Mouse (Mus musculus) intestine, embryonic 15.5 days (tissue): ENCODE data around the gene H2-DMb2. TPM values are rescaled to one million over a fixed set of nuclear protein-coding genes. Genes with fewer than 3 reads are reported as not detected.

Source experiments
- ATAC-seq: fragments of 200-750 bp; cut with Nextera tagmentation; 2 replicates; pipeline ENCODE4 v1.8.0; 2017; ENCODE audit warnings: moderate TSS enrichment, moderate library complexity
- H3K27ac ChIP-seq: fragments of 300-500 bp; sonication (generic); 2 replicates; pipeline ENCODE4 v1.5.1; 2015; ENCODE audit warnings: mild to moderate bottlenecking, inconsistent platforms
- H3K27me3 ChIP-seq: fragments of 300-500 bp; sonication (generic); replicated peaks from 2 replicates; pipeline ENCODE4 v1.6.1; 2015; ENCODE audit warnings: inconsistent platforms
- H3K36me3 ChIP-seq: fragments of 300-500 bp; sonication (generic); 2 replicates; pipeline ENCODE4 v1.6.1; 2015; ENCODE audit warnings: inconsistent platforms
- H3K4me1 ChIP-seq: fragments of 300-500 bp; sonication (generic); replicated peaks from 2 replicates; pipeline ENCODE4 v1.6.1; 2015; ENCODE audit warnings: inconsistent platforms
- H3K4me2 ChIP-seq: fragments of 300-500 bp; sonication (generic); replicated peaks from 2 replicates; pipeline ENCODE4 v1.6.1; 2015; ENCODE audit warnings: mild to moderate bottlenecking, inconsistent platforms
- H3K4me3 ChIP-seq: fragments of 300-500 bp; sonication (generic); replicated peaks from 2 replicates; pipeline ENCODE4 v1.5.1; 2015; ENCODE audit warnings: inconsistent platforms
- H3K9ac ChIP-seq: fragments of 300-500 bp; sonication (generic); 2 replicates; pipeline ENCODE4 v1.6.1; 2015; ENCODE audit warnings: inconsistent platforms
- H3K9me3 ChIP-seq: fragments of 300-500 bp; sonication (generic); 2 replicates; pipeline ENCODE4 v1.6.1; 2016; ENCODE audit warnings: inconsistent platforms
- WGBS: fragments of 180-500 bp; shearing (Covaris S2); methylation state at CpG from one replicate; pipeline ENCODE4 v1.1.7; 2015; 5-methylcytosine and 5-hydroxymethylcytosine counted together
- polyA plus RNA-seq: library from polyadenylated mRNA; unstranded; fragments of >200 nt; fragmentation: Nextera tagmentation; extraction: Ambion mirVana; gene quantifications from 2 replicates; pipeline ENCODE4 v1.2.1, GENCODE M21; 2015

H2-DMb2 gene
- polyA plus RNA-seq, 1 experiment from 2014 or later: 0.83 TPM

DNA sequence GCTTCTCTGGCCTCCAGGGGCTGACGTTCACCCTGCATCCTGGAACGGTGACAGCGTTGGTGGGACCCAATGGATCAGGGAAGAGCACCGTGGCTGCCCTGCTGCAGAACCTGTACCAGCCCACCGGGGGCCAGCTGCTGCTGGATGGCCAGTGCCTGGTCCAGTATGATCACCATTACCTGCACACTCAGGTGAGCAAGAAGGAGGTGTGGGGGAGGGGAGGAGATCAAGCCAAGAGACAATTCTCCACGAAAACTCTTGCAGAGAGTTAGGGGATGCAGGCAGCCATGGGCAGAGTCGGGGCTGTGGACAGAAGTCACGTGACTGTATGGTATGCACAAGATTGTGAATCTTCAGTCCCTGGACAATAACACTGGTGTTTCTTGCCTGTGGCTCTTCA lies 50.4 kb downstream of the H2-DMb2 start:
- Histone ChIP-seq H3K27ac (no peak overlapping the region), H3K4me2 (no peak overlapping the region), H3K4me1 (peaks cover 11% of the 10 kb centered on the region), H3K36me3 (no peaks in the 10 kb centered on the region), H3K9ac (no peak overlapping the region), H3K4me3 (no peak overlapping the region), H3K9me3 (no peaks in the 10 kb centered on the region), H3K27me3 (peaks cover 48% of the 10 kb centered on the region)
- no peak for ATAC-seq
- WGBS: 50% methylated on average over 8 of the region's 8 CpGs

DNA sequence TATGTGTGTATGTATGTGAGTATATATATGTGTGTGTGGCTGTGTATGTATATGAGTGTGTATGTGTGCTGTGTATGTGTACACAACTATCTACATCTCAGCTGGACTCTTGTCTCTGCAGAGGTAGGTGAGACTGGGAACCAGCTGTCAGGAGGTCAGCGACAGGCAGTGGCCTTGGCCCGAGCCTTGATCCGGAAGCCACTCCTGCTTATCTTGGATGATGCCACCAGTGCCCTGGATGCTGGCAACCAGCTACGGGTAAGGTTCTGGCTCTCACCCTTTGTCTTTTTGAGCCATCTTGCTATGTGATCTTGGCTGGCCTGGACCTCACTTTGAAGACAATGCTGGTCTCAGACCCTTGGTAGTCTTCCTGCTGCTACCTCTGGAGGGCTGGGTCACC lies 51.6 kb downstream of the H2-DMb2 start:
- no peak overlapping the region for H3K4me2 ChIP-seq
- H3K27me3 ChIP-seq: peaks cover 55% of the 10 kb centered on the region
- 81% methylated on average over 4 of the region's 4 CpGs for WGBS

GRCm38 (mm10) chr17:34196491-34196890 lies 53.4 kb downstream of the H2-DMb2 start:
- peaks cover 55% of the 10 kb centered on the region for H3K27me3 ChIP-seq
- peaks cover 11% of the 10 kb centered on the region for H3K4me1 ChIP-seq
- H3K27ac ChIP-seq: no peak overlapping the region
- H3K9me3 ChIP-seq: no peaks in the 10 kb centered on the region
- no peak overlapping the region for H3K9ac ChIP-seq
- no peak overlapping the region for H3K4me3 ChIP-seq
- ATAC-seq: no peak
- 36% methylated on average over 12 of the region's 12 CpGs for WGBS
- no peak overlapping the region for H3K4me2 ChIP-seq
- no peaks in the 10 kb centered on the region for H3K36me3 ChIP-seq

More for the DNA sequence above, 51.6 kb downstream of the H2-DMb2 start:
- ATAC-seq: no peak
- Histone ChIP-seq H3K36me3 (no peaks in the 10 kb centered on the region), H3K9ac (no peak overlapping the region), H3K4me3 (no peak overlapping the region), H3K4me1 (peaks cover 11% of the 10 kb centered on the region), H3K27ac (no peak overlapping the region), H3K9me3 (no peaks in the 10 kb centered on the region)

- Histone ChIP-seq H3K27ac (no peak within 1 kb of the TSS), H3K9ac (peak within 1 kb of the TSS; percentile 29), H3K4me2 (peak within 1 kb of the TSS; percentile 92), H3K9me3 (no peaks in the 10 kb centered on the region), H3K4me1 (peaks cover 11% of the 10 kb centered on the region), H3K4me3 (peak within 1 kb of the TSS; percentile 39), H3K27me3 (peaks cover 50% of the 10 kb centered on the region), H3K36me3 (no peaks in the 10 kb centered on the region)
- WGBS: 6% methylated on average over 41 of the region's 41 CpGs
- peak; percentile 94 for ATAC-seq
These were observed 54.1 kb downstream of the H2-DMb2 start, which contains the start of gene Psmb8 for GRCm38 (mm10) chr17:34196941-34197894. Psmb8 (plus strand) TSS chr17:34197721.

- Histone ChIP-seq H3K27me3 (peaks cover 42% of the 10 kb centered on the region), H3K4me2 (peak overlapping the region; percentile 92), H3K4me3 (peak overlapping the region; percentile 39), H3K9ac (peak overlapping the region; percentile 29), H3K36me3 (no peaks in the 10 kb centered on the region), H3K27ac (no peak overlapping the region), H3K9me3 (no peaks in the 10 kb centered on the region), H3K4me1 (peaks cover 10% of the 10 kb centered on the region)
- 3% methylated on average over 32 of the region's 32 CpGs for WGBS
- ATAC-seq: peak; percentile 66
These were observed 54.9 kb downstream of the H2-DMb2 start for GRCm38 (mm10) chr17:34197904-34198520.

GRCm38 (mm10) chr17:34198521-34198912 lies 55.4 kb downstream of the H2-DMb2 start:
- no peak overlapping the region for H3K27ac ChIP-seq

DNA sequence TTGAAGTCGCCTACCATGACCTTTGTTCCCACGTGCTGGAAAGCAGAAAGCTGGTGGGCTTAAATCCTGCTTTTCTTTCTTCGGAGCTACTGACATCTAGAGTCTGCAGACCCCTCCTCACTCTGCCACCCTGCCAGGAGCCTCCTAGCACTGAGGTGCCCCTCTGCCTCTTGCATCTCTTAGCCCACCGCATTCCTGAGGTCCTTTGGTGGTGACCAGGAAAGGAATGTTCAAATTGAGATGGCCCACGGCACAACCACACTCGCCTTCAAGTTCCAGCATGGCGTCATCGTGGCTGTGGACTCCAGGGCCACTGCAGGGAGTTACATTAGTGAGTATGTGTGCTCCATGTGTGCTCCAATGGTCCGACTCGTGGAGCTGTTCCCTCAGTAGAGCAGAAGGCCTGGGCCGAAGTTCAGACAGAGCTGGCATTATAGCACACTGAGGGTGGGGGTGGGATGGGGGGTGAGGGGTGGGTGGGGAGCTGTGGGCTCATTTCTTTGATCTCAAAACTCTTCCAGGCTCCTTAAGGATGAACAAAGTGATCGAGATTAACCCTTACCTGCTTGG lies 56.0 kb downstream of the H2-DMb2 start:
- ATAC-seq: no peak
- Histone ChIP-seq H3K27me3 (peaks cover 40% of the 10 kb centered on the region), H3K9ac (no peak overlapping the region), H3K4me1 (peaks cover 10% of the 10 kb centered on the region), H3K36me3 (no peaks in the 10 kb centered on the region), H3K4me3 (peak overlapping the region; percentile 39; the same call in 1 of the 2 replicates), H3K4me2 (peak overlapping the region; percentile 92; the same call in 1 of the 2 replicates), H3K9me3 (no peaks in the 10 kb centered on the region), H3K27ac (no peak overlapping the region)
- WGBS: 70% methylated on average over 12 of the region's 12 CpGs

More at GRCm38 (mm10) chr17:34198521-34198912, 55.4 kb downstream of the H2-DMb2 start:
- 0 out of 2 replicates have a peak, but pooled peaks have one; percentile 15 for ATAC-seq
- Histone ChIP-seq H3K4me3 (peak overlapping the region; percentile 39), H3K27me3 (peaks cover 40% of the 10 kb centered on the region), H3K36me3 (no peaks in the 10 kb centered on the region), H3K4me2 (peak overlapping the region; percentile 92), H3K9me3 (no peaks in the 10 kb centered on the region), H3K4me1 (peaks cover 10% of the 10 kb centered on the region), H3K9ac (peak overlapping the region; percentile 29)
- 9% methylated on average over 11 of the region's 11 CpGs for WGBS

GRCm38 (mm10) chr17:34200047-34200446 lies 56.9 kb downstream of the H2-DMb2 start:
- peaks cover 34% of the 10 kb centered on the region for H3K27me3 ChIP-seq
- no peaks in the 10 kb centered on the region for H3K36me3 ChIP-seq
- no peak overlapping the region for H3K27ac ChIP-seq
- no peaks in the 10 kb centered on the region for H3K9me3 ChIP-seq
- no peak overlapping the region for H3K4me3 ChIP-seq
- ATAC-seq: no peak
- 84% methylated on average over 10 of the region's 10 CpGs for WGBS
- H3K4me1 ChIP-seq: peaks cover 12% of the 10 kb centered on the region
- H3K9ac ChIP-seq: no peak overlapping the region
- H3K4me2 ChIP-seq: no peak overlapping the region

- Histone ChIP-seq H3K27ac (no peak overlapping the region), H3K4me2 (no peak overlapping the region), H3K4me1 (peaks cover 18% of the 10 kb centered on the region), H3K4me3 (no peak overlapping the region), H3K27me3 (peaks cover 36% of the 10 kb centered on the region), H3K9ac (no peak overlapping the region), H3K36me3 (no peaks in the 10 kb centered on the region), H3K9me3 (no peaks in the 10 kb centered on the region)
- ATAC-seq: no peak
- WGBS: 84% methylated on average over 16 of the region's 16 CpGs
These were observed 57.8 kb downstream of the H2-DMb2 start for GRCm38 (mm10) chr17:34200772-34201505.
